Mouse (Mus musculus) heart, adult 8-10 months (tissue): Measurements from ENCODE around the gene Fam120a. TPM values are rescaled to one million over a fixed set of nuclear protein-coding genes. Genes with fewer than 3 reads are reported as not detected.

ENCODE experiments used
- DNase-seq: peaks from one replicate; pipeline ENCODE4 v3.0.0; 2022; ENCODE audit warnings: low spot score
- total RNA-seq, 4 experiments: library from RNA; stranded (reverse); gene quantifications; 2 replicates each; pipeline ENCODE4 v1.2.4; 2022

The Fam120a gene
- total RNA-seq, 4 experiments from 2014 or later = 97.4 to 114 (median 105) TPM

DNA sequence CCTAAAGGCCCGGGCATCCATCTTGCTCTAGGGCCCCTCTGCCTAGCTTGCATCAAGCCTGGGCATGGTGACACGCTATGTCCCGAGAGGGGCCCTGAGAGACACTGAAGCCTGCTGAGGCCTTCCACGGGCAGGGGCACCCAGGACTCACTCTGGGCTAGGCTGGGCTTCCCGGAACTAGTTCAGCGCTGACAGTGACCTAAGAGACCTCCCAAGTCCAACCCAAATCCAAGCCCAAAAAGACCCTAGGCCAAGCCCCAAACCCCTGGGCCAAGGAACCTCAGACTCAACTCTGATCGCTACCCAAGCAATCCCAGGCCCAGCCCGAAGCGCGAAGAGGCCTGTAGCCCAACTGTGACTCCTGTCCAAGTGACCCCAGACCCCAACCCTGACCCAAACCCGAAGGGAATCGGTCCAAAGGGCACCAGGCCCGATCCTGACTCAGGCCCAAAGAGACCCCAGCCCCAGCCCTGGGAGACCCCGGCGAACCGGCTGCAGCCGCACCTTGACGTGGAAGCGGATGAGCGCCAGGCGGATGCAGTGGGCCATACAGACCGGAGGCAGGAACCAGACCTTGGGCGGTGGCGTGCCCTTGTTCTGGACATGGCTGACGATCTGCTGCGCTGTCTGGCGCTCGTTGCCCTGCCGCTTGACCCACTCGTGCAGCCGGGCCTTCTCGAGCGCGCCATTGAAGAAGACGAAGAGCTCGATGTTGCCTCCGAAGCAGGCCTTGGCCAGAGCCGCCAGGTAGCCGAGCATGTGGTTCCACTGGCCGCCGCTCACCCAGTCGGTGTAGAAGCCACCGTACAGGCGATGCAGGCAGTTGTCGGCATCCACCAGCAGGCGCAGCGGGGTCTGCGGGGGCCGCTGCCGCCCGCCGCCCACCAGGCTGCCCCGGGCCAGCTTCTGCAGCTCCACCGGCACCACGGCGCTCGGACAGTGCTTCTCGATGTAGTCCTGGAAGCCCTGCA lies 681 bp downstream of the Fam120a start:
- DNase-seq = peak; percentile 33

DNA sequence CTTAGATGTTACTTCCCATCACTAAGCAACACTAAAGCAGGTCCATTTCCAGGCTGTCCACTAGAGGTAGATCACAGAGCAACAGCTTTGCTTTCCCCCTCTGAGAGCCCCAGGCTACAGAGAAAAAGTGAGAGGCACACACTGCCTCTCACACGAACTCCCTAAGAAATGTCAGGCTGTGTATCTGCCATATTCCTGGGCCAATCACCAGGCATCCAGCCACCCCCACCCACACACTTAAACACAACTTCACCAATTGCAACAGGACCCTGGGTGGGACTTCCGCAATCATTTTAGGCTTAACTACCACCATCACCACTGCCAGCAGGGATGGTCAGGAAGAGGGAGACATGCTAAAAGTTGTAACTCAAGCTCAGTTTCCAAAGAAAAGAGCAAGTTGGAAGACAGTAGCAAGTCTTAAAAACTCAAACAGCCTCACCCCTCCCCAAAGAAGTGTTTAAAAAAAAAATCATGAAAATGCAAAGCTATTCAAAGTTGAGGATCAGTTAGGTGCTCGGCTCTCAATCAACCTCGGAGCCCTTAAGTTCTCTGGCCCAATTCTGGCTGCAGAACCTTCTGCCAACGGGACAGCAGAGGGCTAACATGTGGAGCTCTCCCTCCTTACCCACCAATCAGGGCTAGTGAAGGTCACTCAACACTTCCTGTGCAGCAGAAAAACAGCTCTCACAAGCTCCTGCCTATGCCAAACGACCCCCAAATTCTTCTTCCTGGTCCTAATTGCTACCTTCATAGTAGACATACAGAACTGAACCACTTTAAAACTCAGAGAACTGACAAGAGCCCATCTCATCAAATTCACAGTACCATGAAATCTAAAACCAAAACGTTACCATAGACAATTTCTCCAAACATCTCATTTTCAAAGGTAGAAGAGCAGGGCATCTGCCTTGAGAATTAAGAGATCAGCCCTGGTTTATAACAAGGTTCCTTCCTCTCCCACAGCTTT lies 2.0 kb downstream of the Fam120a start:
- DNase-seq = peak; percentile 80

DNA sequence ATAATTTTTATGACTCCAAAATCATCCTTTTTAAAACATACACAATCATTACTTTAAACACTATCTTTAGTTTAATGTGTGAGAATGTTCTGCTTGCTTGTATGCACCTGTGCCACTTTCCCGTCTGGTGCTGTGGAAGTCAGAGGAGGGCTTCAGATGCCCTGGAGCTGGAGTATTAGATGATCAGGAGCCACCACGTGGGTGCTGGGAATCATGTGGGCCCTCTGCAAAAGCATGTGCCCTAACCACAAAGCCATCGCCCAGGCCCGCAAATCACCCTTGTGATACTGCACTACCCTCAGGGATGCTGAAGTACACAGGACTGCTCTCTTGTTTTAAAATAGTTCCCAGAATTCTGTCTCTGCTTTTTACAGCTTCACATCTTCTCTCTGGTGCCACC lies 3.0 kb downstream of the Fam120a start:
- DNase-seq = no peak

DNA sequence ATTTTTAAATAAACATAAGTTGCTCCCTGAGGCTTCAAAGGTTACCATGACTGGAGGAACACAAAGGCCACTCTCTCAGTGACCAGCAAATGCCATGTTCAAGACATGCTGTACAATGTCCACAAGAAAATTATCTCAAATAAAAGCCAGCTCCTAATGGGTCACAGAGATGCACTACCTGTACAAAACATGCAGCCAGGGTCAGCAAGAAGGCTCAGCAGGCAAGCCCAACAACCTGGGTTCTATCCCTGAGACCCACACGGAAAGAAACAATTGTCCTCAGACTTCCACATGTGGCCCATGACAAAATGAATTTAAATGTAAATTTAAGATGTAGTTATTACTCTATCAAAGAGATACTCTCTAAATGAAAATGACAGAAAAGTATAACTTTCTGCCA lies 4.7 kb downstream of the Fam120a start:
- no peak for DNase-seq

DNA sequence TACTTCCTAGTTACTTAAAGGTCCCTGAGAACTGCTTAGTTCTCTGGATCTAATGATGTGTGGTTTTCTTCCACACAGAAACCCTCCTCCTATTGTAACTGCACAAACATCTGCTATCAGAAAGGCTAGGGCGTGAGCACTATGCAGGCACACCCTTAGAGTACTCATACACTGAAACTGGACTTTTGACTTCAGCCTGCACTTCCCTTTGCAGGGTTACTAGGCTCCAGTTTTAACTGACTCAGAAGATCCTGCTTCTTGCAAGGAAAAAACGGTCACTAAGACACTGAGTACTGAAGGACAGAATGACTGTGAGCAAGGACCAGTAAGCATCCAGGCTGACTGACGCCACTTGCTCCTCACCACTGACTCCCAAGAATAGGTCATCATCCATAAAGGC lies 5.3 kb downstream of the Fam120a start:
- DNase-seq = peak; percentile 48

DNA sequence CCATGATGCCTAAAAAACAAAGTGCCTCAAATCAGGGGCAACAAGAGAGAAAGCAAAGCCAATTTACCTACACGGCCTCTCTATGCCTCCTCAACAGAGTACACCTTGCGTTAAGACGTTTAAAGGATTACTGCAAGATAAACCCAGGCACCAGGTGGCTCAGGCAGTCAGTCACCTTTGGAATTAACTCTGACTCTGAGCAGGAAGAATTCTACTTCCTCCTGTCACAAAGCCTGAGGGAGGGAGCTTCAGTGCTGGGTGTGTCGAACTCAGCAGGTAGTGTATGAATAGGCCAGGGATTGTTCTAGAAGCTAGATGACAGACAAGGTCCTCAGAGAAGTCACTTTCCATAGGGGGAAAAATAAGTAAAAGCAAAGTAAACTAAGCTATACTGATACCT lies 9.2 kb downstream of the Fam120a start:
- DNase-seq = no peak

DNA sequence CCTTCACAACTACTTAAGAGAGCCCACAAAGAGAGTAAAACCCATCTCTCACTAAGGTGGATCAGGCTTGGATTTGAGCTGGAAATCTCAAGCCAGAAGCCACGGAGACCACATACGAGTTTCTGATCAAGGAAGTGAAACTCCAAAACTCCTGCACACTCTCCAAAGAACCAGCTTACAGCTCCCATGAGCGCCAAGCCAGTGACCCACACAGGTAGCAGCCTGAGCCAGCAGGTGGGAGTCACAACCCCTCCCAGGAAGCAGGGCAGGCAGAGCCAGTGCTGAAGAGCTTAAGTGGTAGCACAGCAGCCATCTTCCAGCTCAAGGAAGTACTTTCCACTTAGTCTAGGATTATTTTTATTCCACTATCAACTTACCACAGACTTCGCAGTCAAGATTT lies 13.0 kb downstream of the Fam120a start:
- no peak for DNase-seq

DNA sequence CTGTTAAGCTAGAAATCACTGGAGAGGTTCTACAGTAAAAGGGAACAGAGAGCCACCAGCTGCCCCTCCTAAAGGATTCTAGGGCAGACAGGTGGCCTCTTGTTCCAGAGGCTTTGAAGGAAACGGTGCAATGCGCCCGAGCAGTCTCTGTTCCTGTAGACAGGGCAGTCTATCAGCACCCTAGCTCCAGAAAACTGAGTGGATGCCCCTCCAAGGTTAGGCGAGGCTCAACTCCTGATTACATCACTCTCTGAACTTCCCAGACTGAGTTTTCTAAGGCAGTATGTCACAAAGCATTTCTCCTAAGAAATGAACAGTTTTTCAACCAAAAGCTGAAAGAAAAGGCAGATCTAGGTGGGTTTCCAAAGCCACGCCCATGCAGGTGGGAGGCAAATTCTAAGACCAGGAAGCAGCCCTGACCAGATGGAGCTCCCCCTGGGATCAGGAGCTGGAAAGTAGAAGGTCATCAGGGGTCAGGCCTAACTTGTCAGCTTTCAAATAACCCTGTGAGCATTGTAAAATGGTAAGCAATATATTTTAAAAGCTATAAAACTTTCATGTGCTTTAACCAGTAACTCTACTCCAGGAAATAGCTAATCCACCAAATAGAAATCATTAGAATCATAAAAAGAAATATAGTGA lies 17.1 kb downstream of the Fam120a start:
- DNase-seq = no peak

DNA sequence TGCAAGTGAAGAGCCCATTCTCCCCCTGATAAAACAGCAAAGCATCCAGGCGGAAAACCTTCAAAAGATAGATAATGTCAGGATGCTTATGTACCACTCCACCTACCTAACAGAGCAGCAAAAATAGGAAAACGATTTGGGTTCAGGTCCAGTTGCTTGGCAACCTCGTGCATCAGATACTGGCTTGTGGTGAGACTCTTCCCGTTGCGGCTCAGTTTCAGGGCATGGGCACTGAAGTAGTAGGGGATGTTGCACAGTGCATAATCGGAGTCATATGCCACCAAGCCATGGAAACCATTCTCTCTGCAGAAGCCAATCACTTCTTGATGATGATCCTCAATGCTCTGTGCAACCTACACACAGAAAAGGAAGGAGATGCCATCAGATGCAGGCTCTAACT lies 18.9 kb downstream of the Fam120a start:
- DNase-seq = no peak

DNA sequence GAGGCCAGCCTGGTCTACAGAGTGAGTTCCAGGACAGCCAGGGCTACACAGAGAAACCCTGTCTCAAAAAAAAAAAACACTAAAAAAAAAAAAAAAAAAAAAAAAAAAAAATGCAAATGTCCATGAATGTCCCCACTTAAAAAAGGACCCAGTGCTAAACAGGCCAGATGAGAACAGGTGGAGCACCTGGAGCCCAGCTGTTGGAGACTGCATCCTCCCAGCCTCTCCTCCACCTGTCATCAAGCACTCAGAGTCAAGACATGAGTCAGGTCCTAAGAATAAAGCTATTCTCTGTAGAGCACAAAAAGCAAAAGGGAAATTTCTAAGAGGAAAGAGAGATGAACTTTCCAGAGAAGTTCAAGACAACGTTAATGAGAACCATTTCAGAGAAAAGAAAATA lies 23.2 kb downstream of the Fam120a start:
- no peak for DNase-seq

DNA sequence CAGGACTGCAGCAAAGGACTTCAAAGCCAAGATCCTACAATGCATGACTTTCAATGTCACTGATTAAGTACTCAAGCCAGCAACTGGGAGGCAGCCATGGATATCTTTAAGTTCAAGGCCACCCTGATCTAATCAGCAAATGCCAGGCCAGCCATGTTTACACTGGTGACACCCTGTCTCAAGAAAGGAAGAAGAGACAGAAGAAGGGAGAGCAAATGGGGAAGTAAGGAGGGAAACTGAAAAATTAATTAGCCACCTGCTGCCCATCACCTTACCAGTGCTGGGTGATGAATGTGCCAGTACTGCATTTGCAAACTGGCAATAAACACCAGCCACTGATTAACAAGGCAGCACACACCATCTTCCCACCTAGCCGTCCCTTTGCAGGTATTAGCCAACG lies 25.3 kb downstream of the Fam120a start:
- no peak for DNase-seq

DNA sequence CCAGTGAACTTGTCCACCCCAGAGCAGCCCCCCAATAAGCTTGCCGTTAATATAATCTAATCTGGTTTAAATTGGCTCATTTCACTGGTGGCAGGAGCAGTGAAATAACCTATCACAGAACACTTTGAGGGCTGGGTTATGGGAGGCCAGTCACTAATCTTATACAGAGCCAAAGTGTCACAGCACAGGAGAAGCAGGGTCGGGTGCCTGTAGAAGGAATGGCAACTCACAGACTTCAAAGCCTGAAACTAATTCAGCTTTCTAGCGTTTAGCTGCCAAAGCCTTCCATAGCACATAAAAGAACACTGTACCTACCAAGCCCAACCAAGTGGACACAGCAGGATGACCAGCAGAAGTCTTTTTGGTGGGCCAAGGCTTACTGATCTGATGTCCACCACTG lies 26.0 kb downstream of the Fam120a start:
- DNase-seq = no peak

DNA sequence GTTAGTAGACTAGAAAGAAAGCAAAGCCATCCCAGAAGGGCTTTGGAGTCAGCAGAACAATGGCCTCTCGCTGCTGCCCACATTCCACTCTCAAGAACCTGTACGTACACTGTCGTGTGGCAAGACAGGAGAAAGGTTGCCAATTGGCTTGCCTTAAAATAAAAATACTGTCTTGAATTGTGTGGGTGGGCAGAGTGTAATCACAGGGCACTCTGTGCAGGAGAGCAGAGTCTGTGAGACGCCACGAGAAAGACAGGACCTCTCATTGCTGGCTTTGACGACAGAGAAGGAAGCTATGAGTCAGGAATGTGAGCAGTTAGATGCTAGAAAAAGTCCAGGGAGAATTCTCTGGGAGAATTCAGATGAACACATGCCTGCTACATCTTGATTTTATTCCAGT lies 33.2 kb downstream of the Fam120a start:
- DNase-seq = no peak

DNA sequence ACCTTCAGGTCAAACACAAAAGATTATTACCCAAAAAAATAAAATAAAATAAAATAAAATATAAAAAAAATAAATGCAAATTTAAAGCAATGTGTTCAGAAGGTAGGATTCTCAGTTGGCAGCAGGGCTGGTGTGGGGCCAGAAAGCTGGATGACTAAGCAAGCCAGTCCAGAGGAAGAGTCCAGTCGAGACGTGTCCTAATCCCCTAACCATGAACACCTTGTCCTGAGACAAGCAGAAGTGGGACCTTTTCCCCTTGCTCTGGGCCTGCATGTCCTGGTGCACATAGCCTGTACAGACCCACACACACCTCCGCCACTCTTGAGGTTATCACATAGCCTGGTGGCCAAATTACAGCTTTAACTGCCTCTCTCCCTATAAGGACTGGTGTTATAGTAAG lies 35.1 kb downstream of the Fam120a start:
- no peak for DNase-seq

DNA sequence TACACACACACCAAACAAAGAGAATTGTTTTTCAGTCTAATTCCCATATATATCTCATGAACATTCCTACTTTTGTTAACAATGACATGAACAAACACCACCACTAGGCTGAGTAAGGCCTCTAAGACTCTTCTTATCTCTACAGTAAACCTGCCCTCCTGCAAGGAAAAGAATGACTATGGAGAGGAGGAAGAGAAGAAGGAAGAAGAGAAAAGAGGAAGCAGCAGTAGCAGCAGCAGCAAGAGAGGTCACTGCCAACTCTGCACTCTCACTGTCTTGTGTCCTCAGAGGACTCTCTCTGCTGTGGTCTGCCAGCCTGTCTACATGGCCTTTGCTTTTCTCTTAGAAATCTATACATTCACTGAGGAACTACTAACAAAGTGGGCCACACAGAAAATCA lies 36.1 kb downstream of the Fam120a start:
- DNase-seq = no peak

DNA sequence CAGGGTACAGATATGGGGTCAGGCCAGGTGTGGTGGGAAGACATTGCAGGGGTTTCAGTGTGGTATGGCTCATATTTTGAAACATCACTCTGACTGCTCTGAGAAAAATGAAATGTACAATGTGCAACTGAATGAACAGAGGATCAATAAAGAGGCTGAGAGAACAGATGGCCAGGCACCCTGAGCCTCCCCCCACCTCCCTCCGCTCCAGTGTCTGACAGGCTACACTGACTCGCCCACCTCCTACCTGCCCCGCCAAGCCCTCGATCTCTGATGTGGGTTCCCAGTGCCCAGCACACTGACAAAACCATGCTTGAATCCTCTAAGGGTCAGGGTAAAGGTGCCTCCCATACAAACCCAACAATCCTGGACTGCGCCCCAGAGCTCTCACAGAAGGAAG lies 36.6 kb downstream of the Fam120a start:
- no peak for DNase-seq

DNA sequence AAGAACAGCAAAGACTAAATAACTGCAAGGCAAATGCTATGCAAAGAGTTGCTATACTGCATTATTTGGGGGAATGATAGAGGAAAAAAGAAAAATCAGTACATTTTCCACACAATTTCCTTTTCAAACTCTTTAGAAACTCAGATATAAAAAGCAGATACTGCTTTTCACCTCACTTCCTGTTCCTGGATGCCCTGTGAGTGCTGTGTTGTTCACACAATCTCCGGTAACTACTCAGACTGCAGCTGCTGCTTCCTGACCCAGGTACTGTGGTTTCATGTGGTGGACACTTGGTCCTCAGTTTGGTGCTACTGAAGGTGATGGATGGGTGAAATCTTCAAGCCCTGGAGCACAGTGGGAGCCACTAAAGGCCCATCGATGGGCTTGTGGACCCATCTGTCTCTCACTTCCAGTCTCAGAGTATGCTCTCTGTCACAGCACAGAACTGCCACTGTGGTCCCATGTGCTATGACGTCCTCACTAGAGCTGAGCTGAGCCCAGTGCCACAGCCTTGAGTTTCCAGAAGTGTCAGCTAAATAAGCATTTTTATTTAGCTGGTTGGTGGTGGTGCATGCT lies 38.2 kb downstream of the Fam120a start:
- DNase-seq = no peak

DNA sequence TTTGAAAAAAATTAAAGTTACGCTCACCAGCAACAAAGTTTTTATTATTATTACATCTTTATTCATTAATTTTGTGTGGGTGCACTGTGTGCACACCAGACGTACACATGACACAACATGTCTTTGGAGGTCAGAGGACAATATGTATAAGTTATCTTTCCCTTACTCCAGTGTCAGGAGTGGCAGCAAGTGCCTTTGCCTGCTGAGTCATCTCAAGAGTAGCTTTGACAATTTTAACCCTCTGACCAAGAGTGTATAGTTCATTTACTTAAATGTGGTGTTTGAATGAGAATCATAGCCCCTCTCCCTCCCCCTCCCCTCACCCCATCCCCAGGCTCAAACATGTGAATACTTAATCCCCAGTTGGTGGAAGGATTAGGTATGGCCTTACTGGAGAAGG lies 40.2 kb downstream of the Fam120a start:
- DNase-seq = no peak

DNA sequence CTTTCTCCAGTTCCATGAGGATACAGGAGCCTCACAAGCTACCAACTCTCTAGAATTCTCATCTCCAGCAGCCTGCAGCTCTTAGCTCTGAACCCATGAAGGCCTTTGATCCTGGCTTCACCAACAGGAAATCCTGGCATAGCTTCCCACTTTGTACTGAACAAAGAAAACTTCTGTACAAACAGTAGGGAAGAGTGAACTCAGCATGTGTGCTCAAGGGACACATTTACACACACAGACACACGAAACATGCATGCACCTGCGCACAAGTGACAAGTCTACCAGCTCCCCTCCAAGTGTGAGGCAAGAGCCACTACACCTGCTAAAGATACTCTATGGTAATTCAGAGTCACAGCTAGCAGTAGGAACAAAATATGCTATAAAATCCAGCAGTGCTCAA lies 45.1 kb downstream of the Fam120a start:
- DNase-seq = no peak

DNA sequence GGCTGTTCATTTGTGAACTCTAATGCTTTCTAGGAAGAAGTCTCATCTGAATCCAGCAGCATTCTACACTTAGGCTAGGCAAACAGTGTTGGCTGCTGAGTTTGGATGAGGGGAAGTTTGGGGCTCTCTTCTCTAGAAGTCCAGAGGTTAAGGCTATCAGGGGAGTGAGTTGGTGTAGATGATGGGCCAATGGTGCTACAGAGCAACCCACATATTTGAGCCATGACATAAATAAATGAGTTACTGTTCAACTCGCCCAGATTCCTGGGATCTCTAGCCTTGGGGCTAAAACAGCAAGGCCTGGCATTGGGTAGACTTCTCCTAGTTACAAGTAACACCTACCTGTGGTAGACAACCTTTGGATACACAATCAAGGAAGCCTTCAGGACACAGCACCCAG lies 46.6 kb downstream of the Fam120a start:
- no peak for DNase-seq

DNA sequence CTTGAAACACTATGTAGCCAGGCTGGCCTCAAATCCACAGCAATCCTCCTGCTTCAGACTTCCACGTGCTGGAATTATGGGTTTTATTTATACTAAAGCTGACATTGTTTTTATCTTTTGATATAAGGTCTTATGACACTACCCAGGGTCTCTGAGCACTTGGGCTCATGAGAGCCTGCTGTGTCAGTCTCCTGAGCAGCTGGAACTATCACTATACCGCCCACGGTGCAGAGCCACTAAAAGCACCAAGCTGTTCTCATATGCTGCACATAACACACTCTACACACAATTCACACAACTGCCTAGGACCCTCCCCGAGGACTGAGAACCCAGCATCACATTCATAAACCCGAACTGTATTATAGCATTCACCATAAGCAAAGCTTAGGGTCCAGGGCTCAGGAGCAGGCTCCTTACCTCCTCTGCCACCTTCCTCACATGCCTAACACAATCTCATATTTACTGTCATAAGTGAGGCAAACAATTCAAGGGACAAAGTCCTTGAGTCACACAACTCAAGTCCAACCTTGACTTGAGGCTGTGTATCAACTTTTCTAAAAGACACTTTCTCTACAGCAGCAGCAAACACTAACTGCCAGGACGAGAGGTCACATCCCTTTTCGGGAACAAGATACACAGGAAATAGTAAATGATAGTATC lies 47.9 kb downstream of the Fam120a start:
- no peak for DNase-seq
